Mouse (Mus musculus): Measurements from ENCODE around the gene Gm21985.

DNA sequence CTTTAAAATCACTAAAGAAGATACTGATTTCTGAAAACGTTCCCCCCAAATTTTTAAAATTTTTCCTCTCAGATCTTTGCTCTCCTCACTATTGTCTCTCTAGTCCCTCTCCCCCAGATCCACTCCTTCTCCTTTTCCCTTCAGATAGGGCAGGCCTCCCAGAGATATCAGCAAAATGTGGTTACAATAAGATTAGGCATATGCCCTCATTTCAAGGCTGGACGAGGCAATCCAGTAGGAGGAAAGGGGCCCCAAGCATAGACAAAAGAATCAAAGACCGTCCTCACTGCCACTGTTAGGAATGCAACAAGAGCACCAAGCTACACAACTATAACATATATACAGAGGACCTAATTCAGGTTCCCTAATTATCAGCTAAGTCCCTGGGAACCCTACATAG lies 159.2 kb downstream of the Gm21985 start:
- no peak for TF ChIP-seq CTCF (IDR thresholded peaks at IDR 0.05; ENCODE audit: borderline replicate concordance, extremely low read depth, insufficient read depth, insufficient read length)
- no peak for TF ChIP-seq POLR2A (IDR thresholded peaks at IDR 0.05; ENCODE audit: borderline replicate concordance, extremely low read depth, insufficient read depth, insufficient read length, poor library complexity, severe bottlenecking)

All from brain, embryonic 14.5 days (tissue).